Mouse (Mus musculus) intestine, embryonic 14.5 days (tissue): ENCODE results near the gene Ttc34. TPM values are rescaled to one million over a fixed set of nuclear protein-coding genes. Genes with fewer than 3 reads are reported as not detected.

Source experiments
- ATAC-seq: fragments of 200-750 bp; cut with Nextera tagmentation; replicated peaks from 2 replicates; pipeline ENCODE4 v1.8.0; 2017; ENCODE audit warnings: low read depth, moderate number of reproducible peaks, moderate TSS enrichment, moderate library complexity; ENCODE audit not compliant: low FRiP score, low TSS enrichment
- DNase-seq: peaks from one replicate; pipeline ENCODE4 v3.0.0-alpha.2; 2018; ENCODE audit warnings: low spot score
- H3K27ac ChIP-seq: fragments of 300-500 bp; sonication (generic); 2 replicates; pipeline ENCODE4 v1.5.1; 2014; ENCODE audit warnings: low read depth, mild to moderate bottlenecking, control low read depth
- H3K27me3 ChIP-seq: fragments of 300-500 bp; sonication (generic); replicated peaks from 2 replicates; pipeline ENCODE4 v1.6.1; 2014; ENCODE audit warnings: low read length, control low read depth; ENCODE audit not compliant: control insufficient read depth, insufficient read depth
- H3K36me3 ChIP-seq: fragments of 300-500 bp; sonication (generic); 2 replicates; pipeline ENCODE4 v1.6.1; 2014; ENCODE audit warnings: low read length, control low read depth; ENCODE audit not compliant: control insufficient read depth, insufficient read depth
- H3K4me1 ChIP-seq: fragments of 300-500 bp; sonication (generic); replicated peaks from 2 replicates; pipeline ENCODE4 v1.6.1; 2014; ENCODE audit warnings: low read length, control low read depth, mixed read lengths; ENCODE audit not compliant: control insufficient read depth, insufficient read depth
- H3K4me2 ChIP-seq: fragments of 300-500 bp; sonication (generic); 2 replicates; pipeline ENCODE4 v1.6.1; 2014; ENCODE audit warnings: low read length
- H3K4me3 ChIP-seq: fragments of 300-500 bp; sonication (generic); 2 replicates; pipeline ENCODE4 v1.5.1; 2014; ENCODE audit warnings: low read depth, low read length, control low read depth, mixed read lengths
- H3K9ac ChIP-seq: fragments of 300-500 bp; sonication (generic); 2 replicates; pipeline ENCODE4 v1.6.1; 2014; ENCODE audit warnings: mild to moderate bottlenecking, low read length
- H3K9me3 ChIP-seq: fragments of 300-500 bp; sonication (generic); 2 replicates; pipeline ENCODE4 v1.6.1; 2016; ENCODE audit warnings: low read length, control low read depth; ENCODE audit not compliant: control insufficient read depth
- WGBS: fragments of 180-500 bp; shearing (Covaris S2); extraction: QIAGEN DNeasy Blood & Tissue Kit; methylation state at CpG from one replicate; pipeline ENCODE4 v1.1.7; 2014; 5-methylcytosine and 5-hydroxymethylcytosine counted together
- polyA plus RNA-seq: library from polyadenylated mRNA; unstranded; fragments of >200 nt; fragmentation: Nextera tagmentation; extraction: Ambion mirVana; gene quantifications from 2 replicates; pipeline ENCODE4 v1.2.1, GENCODE M21; 2014

Ttc34 gene
- polyA plus RNA-seq, 1 experiment from 2014 or later: 0.30 TPM

DNA sequence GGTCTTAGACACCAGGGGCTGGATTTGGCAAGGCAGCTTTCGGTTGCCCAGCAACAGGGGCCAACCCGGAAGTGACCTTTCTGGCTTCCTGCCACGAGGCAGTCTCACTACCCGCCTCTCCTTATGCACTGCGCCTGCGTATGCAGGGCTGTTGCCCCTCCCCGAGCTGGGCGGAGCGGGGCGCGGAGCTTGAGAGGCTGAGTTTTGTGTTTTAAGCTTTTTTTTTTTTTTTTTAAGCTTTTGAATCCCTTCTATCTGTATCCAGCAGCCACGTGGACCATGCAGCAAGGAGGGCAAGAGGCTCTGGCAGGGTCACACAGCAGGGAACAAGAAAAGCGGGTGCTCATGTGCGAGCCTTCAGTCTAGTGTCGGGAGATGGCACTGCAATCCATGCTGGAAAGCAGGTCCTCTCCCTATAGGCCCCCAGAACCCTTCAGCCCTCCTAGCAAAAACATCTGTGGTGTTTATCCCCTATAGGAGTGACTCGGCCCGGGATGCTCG, 27.1 kb downstream of the Ttc34 start:
- no peaks in the 10 kb centered on the region for H3K9me3 ChIP-seq
- DNase-seq: peak; percentile 98
- H3K36me3 ChIP-seq: no peaks in the 10 kb centered on the region
- peak overlapping the region; percentile 28 for H3K4me3 ChIP-seq
- H3K27ac ChIP-seq: peak overlapping the region; percentile 60
- no peaks in the 10 kb centered on the region for H3K27me3 ChIP-seq
- H3K9ac ChIP-seq: peak overlapping the region; percentile 37
- under 1% methylated on average over 18 of the region's 18 CpGs for WGBS
- peak overlapping the region; percentile 49 for H3K4me2 ChIP-seq
- H3K4me1 ChIP-seq: 0 out of 2 replicates have a peak, but pooled peaks cover 4% of the 10 kb centered on the region
- ATAC-seq: peak; percentile 91

DNA sequence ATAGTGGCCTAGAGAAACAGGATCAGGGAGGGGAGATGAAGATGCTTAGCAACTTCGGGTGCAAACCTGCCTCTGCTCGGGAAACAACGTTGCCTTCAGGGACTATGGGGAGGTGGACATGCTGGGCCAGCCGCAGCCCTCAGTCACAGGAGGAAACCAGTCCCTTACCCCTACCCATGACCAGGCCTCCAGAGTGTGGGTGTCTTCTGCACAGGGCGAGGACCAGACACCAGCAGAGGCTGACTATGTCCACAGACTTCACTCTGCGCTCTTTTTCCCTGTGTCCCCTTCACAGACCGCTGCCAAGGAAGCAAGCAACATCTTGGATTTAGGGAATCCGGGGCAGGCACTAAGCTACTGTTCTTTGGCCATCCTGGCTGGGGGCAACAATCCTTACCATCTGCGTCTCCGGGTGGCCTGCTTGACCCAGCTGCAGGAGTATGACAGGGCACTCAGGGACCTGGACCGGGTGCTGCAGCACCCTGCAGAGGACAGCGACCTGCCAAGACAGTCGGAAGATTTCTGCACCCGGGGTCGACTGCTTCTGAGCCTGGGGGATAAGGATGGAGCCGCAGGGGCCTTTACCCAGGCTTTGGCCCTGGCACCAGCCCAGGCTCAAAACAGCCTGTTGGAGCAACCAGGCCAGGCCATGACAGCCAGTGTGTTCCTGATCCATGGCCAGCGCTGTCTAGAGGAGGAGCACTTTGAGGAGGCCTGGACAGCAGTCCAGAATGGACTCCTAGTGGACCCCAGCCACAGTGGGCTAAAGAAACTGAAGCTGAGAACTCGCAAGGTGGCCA, 27.9 kb downstream of the Ttc34 start:
- Histone ChIP-seq H3K9me3 (no peaks in the 10 kb centered on the region), H3K4me3 (no peak overlapping the region; the same call in 1 of the 2 replicates), H3K4me2 (peak overlapping the region; percentile 49), H3K36me3 (no peaks in the 10 kb centered on the region), H3K4me1 (0 out of 2 replicates have a peak, but pooled peaks cover 4% of the 10 kb centered on the region), H3K9ac (no peak overlapping the region), H3K27me3 (no peaks in the 10 kb centered on the region), H3K27ac (peak overlapping the region; percentile 60)
- 81% methylated on average over 18 of the region's 18 CpGs for WGBS
- ATAC-seq: no peak
- no peak for DNase-seq

DNA sequence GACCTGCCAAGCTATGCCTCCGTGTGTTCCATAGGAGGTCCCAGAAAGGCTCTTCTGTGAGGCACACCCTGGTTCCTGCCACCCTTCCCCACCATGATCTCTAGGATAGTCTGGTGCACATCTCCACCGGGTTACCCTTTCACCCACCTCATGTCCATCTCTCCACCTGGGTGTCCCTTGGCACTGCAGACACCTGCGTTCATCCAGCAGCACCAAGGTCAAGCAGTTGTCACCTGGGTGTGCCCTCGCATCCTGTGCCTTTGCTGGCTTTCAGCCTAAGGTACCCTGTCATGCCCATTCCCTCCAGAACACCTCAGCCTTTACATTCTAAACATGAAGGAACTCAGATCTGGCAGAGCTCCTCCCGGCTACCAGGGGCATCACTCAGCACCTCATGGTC, 29.1 kb downstream of the Ttc34 start:
- DNase-seq: no peak
- no peaks in the 10 kb centered on the region for H3K9me3 ChIP-seq
- no peak overlapping the region for H3K9ac ChIP-seq
- H3K36me3 ChIP-seq: no peaks in the 10 kb centered on the region
- no peak for ATAC-seq
- H3K27ac ChIP-seq: no peak overlapping the region
- H3K4me3 ChIP-seq: no peak overlapping the region
- WGBS: 90% methylated on average over 5 of the region's 5 CpGs
- H3K27me3 ChIP-seq: no peaks in the 10 kb centered on the region
- H3K4me2 ChIP-seq: no peak overlapping the region
- 0 out of 2 replicates have a peak, but pooled peaks cover 4% of the 10 kb centered on the region for H3K4me1 ChIP-seq

DNA sequence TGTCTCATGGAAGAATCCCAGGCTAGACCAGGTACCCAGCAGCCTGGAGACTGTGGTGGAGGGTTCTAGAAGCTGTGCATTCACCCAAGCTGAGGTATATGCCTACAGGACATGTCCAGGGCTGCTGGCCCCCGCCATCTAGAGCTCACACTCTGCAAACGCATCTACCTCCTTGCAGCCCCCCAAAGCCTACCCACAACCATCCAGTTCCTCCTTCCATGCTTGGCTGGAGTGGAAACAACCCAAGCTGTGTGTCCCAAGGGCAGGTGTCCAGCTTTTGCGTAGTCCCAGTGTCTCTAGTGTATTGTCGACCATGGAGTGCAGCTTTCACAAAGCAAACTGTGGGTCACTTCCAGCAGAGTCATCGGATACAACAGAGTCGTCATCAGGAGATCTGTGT, 30.0 kb downstream of the Ttc34 start:
- H3K27me3 ChIP-seq: no peaks in the 10 kb centered on the region
- H3K36me3 ChIP-seq: no peaks in the 10 kb centered on the region
- 76% methylated on average over 6 of the region's 6 CpGs for WGBS
- H3K4me3 ChIP-seq: no peak overlapping the region
- no peak overlapping the region for H3K4me2 ChIP-seq
- DNase-seq (no peak), ATAC-seq (no peak)
- H3K9me3 ChIP-seq: no peaks in the 10 kb centered on the region
- H3K9ac ChIP-seq: no peak overlapping the region
- 0 out of 2 replicates have a peak, but pooled peaks cover 4% of the 10 kb centered on the region for H3K4me1 ChIP-seq
- H3K27ac ChIP-seq: no peak overlapping the region

DNA sequence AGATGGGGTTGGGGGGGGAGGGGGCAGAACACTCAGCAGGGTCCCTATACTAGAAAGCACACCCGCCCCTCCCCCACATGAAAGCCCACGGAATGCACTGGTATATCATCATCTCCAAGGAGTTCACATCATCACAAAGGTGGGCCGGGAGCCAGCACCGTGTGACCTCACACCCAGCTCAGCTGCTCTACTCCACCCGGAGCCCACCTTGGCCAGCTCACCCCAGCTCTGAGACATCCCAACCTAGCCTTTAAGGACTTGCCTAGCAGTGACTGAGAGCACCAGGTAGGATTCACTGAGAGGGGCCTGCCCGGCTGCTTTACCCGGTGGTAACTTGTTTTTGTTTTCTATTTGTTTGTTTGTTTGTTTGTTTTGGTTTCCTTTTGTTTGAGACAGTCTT, 32.2 kb downstream of the Ttc34 start, which contains the start of gene Mmel1:
TSS of gene Mmel1 (plus strand) at position 146 of the 400 bp plus-strand sequence.
- no peaks in the 10 kb centered on the region for H3K9me3 ChIP-seq
- WGBS: 78% methylated on average over 7 of the region's 7 CpGs

DNA sequence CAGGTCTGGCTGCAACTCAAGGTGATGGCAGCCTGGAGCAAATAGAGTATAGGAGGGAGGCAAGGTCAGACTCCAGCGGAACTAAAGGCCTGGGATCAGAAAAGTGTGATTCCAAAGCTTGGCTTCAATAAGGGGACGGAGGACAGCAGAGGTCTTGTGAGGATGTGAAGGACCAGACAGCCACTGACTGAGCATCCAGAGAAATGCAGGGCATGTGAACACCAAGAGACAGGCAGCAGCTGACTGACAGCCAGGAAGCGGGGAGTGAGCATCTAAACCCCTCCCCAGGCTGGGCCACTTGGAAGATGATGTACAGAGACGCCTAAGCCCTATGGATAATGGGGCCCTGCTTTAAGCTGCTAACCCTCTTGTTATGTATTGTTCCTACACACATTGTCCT, 33.5 kb downstream of the Ttc34 start:
- Histone ChIP-seq H3K27me3 (no peaks in the 10 kb centered on the region), H3K4me1 (no peaks in the 10 kb centered on the region), H3K4me2 (no peak overlapping the region), H3K9ac (no peak overlapping the region), H3K4me3 (no peak overlapping the region), H3K36me3 (no peaks in the 10 kb centered on the region), H3K9me3 (no peaks in the 10 kb centered on the region), H3K27ac (no peak overlapping the region)
- 82% methylated on average over 4 of the region's 4 CpGs for WGBS
- no peak for DNase-seq
- no peak for ATAC-seq

More for the DNA sequence above, 32.2 kb downstream of the Ttc34 start, which contains the start of gene Mmel1:
- no peak within 1 kb of the TSS for H3K9ac ChIP-seq
- no peaks in the 10 kb centered on the region for H3K36me3 ChIP-seq
- no peak within 1 kb of the TSS for H3K4me3 ChIP-seq
- no peak for DNase-seq
- no peak within 1 kb of the TSS for H3K27ac ChIP-seq
- no peak for ATAC-seq
- no peaks in the 10 kb centered on the region for H3K27me3 ChIP-seq
- H3K4me2 ChIP-seq: no peak within 1 kb of the TSS
- no peaks in the 10 kb centered on the region for H3K4me1 ChIP-seq

DNA sequence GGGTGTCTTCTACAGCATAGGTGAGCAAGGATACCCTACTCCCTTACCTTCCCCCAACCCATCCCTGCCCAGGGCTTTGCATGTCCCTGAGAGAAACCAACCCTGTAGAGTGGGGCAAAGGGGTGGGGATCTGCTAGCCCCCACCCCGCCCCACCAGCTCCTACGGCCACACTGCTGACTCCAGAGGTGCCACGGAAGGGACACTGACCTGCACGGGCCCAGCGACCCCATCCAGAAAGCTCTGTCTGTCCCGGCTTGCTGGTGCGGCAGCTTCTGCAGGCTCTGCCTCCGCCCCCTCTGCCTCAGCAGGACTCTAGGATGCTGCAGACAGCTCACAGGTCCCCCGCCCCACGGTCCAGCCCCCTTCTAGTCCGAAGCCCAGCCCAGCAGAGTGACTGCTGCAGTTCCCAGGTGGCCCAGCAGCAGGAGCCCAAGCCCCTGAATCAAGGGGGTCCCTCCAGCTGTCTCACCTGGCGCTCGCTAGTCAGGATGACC, 34.5 kb downstream of the Ttc34 start:
- Histone ChIP-seq H3K36me3 (no peaks in the 10 kb centered on the region), H3K9ac (no peak overlapping the region), H3K9me3 (no peaks in the 10 kb centered on the region), H3K27ac (no peak overlapping the region), H3K4me2 (peak overlapping the region; percentile 32; the same call in 1 of the 2 replicates), H3K27me3 (0 out of 2 replicates have a peak, but pooled peaks cover 2% of the 10 kb centered on the region), H3K4me1 (no peaks in the 10 kb centered on the region), H3K4me3 (no peak overlapping the region)
- under 1% methylated on average over 13 of the region's 13 CpGs for WGBS
- ATAC-seq: peak; percentile 64; the same call in 1 of the 2 replicates
- no peak for DNase-seq

DNA sequence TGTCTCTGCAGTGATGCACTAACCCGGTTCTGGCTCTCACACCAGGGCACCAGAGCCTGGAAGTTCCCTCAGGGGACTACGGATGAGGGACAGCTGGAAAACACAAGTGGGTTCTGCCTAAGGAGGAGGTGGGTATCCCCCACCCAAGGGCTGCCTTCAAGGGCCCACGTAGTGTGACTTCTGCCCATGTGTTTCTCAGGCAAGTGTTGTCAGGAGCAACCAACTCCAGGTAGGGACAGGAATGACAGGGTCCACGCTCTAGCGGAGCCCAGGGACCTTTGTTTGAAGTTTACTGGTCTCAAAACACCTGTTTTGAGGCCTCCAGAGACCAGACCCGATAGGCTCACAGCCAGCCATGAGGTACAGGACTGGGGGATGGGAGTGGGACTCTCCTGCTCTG, 35.9 kb downstream of the Ttc34 start:
- Histone ChIP-seq H3K4me3 (no peak overlapping the region), H3K9ac (no peak overlapping the region), H3K9me3 (no peaks in the 10 kb centered on the region), H3K36me3 (no peaks in the 10 kb centered on the region), H3K4me1 (no peaks in the 10 kb centered on the region), H3K27ac (no peak overlapping the region), H3K27me3 (0 out of 2 replicates have a peak, but pooled peaks cover 2% of the 10 kb centered on the region), H3K4me2 (no peak overlapping the region)
- ATAC-seq (no peak), DNase-seq (no peak)
- 72% methylated on average over 6 of the region's 6 CpGs for WGBS
